Mouse (Mus musculus) NIH3T3 (cell line): Measurements from ENCODE around the gene Olfr541.
A peak's percentile ranks its signal among the peaks of the same experiment; 100 is the strongest.
"Not testable (repeated sequence)": the region's sequence is repeated elsewhere in the genome, so short reads cannot be mapped to it uniquely, and the experiment has no call there.

ENCODE experiments used
- DNase-seq: peaks from one replicate; pipeline ENCODE4 v3.0.0-alpha.2; 2012; ENCODE audit warnings: low read depth

Gene Olfr541

GRCm38 (mm10) chr7:140696967-140697366 lies at the start of gene Olfr541:
Gene Olfr541 (plus strand): TSS chr7:140697267.
- DNase-seq, result no peak

- DNase-seq, result no peak
These were observed 37.4 kb upstream of the Olfr541 start, which contains the start of gene Olfr539 for GRCm38 (mm10) chr7:140659630-140660029. Gene Olfr539 (plus strand): TSS chr7:140659930.

- DNase-seq, result not testable (repeated sequence)
These were observed 26.4 kb upstream of the Olfr541 start for GRCm38 (mm10) chr7:140670693-140671092.

- no peak for DNase-seq
These were observed 21.2 kb upstream of the Olfr541 start for GRCm38 (mm10) chr7:140675863-140676262.

GRCm38 (mm10) chr7:140679591-140679990 lies 17.5 kb upstream of the Olfr541 start:
- DNase-seq, result not testable (repeated sequence)

GRCm38 (mm10) chr7:140681651-140682050 lies 15.4 kb upstream of the Olfr541 start, which contains the start of gene Olfr45:
Gene Olfr45 (plus strand): TSS chr7:140681951.
- DNase-seq, result no peak

GRCm38 (mm10) chr7:140706348-140706747 lies 9.3 kb downstream of the Olfr541 start:
- no peak for DNase-seq

- DNase-seq, result no peak
These were observed 10.6 kb downstream of the Olfr541 start for GRCm38 (mm10) chr7:140707536-140708284.

GRCm38 (mm10) chr7:140717155-140718055 lies 20.3 kb downstream of the Olfr541 start:
- DNase-seq, result no peak

GRCm38 (mm10) chr7:140721095-140721494 lies 24.0 kb downstream of the Olfr541 start:
- DNase-seq, result no peak

GRCm38 (mm10) chr7:140725558-140725957 lies 28.5 kb downstream of the Olfr541 start:
- DNase-seq, result no peak

GRCm38 (mm10) chr7:140733162-140733561 lies 36.1 kb downstream of the Olfr541 start:
- peak; percentile 5 for DNase-seq

- no peak for DNase-seq
These were observed 50.3 kb downstream of the Olfr541 start for GRCm38 (mm10) chr7:140747402-140747801.

GRCm38 (mm10) chr7:140748116-140748826 lies 51.2 kb downstream of the Olfr541 start:
- no peak for DNase-seq

- no peak for DNase-seq
These were observed 51.7 kb downstream of the Olfr541 start for GRCm38 (mm10) chr7:140748827-140749160.

- DNase-seq, result no peak
These were observed 57.5 kb downstream of the Olfr541 start for GRCm38 (mm10) chr7:140754556-140754955.
